ENCODE assay signal across 20 mouse cellular contexts in the genomic region with DNA sequence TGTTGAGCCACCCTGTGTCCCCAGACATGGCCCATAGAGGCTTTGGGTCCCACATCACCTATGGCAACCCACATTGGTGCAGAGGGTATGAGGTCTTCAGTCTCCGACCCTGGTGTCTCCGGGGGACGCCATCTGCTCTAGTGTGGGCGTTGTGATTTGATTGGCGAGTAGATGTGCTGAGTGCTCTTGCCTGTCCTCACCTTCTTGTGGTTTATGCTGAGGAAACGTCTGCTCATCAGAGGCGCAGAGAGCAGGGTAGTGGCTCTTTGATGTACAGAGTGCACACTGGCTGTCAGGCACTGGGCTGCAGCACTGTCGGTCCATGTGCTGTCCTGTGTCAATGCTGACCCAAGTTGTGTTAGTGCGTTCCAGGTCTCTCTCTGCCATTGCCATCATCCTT. TPM values are rescaled to one million over a fixed set of nuclear protein-coding genes. Genes with fewer than 3 reads are reported as not detected.
DNase-seq lines count a peak whose midpoint lies in the region; ATAC-seq and TF ChIP-seq lines count a peak whose summit lies in the region.
"Had no signal": no experiment of that assay in that cellular context is flagged by ENCODE, and none has a peak within 500 bp of the region (broad histone marks: within the 10 kb centered on the region; RNA-seq: fewer than 3 reads in every experiment).

No protein-coding gene starts in this region.

- H3K36me3 ChIP-seq in forebrain, embryonic 10.5 days (replicated peaks) = peaks cover 76% of the 10 kb centered on the region
- peaks cover 15% of the 10 kb centered on the region for H3K36me3 ChIP-seq in forebrain, embryonic 13.5 days (ENCODE audit: poor library complexity, severe bottlenecking)
- H3K36me3 ChIP-seq in kidney, embryonic 15.5 days = peaks cover 31% of the 10 kb centered on the region
- H3K36me3 ChIP-seq in kidney, adult 2 months (ENCODE audit: control insufficient read depth, insufficient read depth, low read length) = no peaks in the 10 kb centered on the region

- no peaks in the 10 kb centered on the region for H3K9me3 ChIP-seq in forebrain, embryonic 10.5 days
- no peaks in the 10 kb centered on the region for H3K9me3 ChIP-seq in forebrain, embryonic 13.5 days (replicated peaks)
- H3K9me3 ChIP-seq in kidney, embryonic 15.5 days (replicated peaks) = no peaks in the 10 kb centered on the region
- H3K9me3 ChIP-seq: forebrain, embryonic 12.5 days; intestine, embryonic 15.5 days; limb, embryonic 12.5 days; midbrain, embryonic 12.5 days; neural tube, embryonic 12.5 days; stomach, embryonic 15.5 days had no signal

- no peaks in the 10 kb centered on the region for H3K27me3 ChIP-seq in forebrain, embryonic 10.5 days (ENCODE audit: poor library complexity, severe bottlenecking)
- no peaks in the 10 kb centered on the region for H3K27me3 ChIP-seq in forebrain, embryonic 13.5 days
- H3K27me3 ChIP-seq in kidney, embryonic 15.5 days = no peaks in the 10 kb centered on the region
- no peaks in the 10 kb centered on the region for H3K27me3 ChIP-seq in kidney, adult 2 months (replicated peaks; ENCODE audit: control insufficient read depth, insufficient read depth, low read length)
- H3K27me3 ChIP-seq: forebrain, embryonic 12.5 days; intestine, embryonic 15.5 days; limb, embryonic 12.5 days; midbrain, embryonic 12.5 days; neural tube, embryonic 12.5 days; stomach, embryonic 15.5 days had no signal

- WGBS in forebrain, embryonic 10.5 days = 94% methylated on average over 9 of the region's 9 CpGs
- 89% methylated on average over 9 of the region's 9 CpGs for WGBS in forebrain, embryonic 13.5 days
- 77% methylated on average over 9 of the region's 9 CpGs for WGBS in kidney, embryonic 15.5 days
- WGBS in kidney, adult 2 months = 80% methylated on average over 9 of the region's 9 CpGs

- no peak overlapping the region for H3K27ac ChIP-seq in forebrain, embryonic 10.5 days
- H3K27ac ChIP-seq in forebrain, embryonic 13.5 days = no peak overlapping the region
- H3K27ac ChIP-seq in kidney, embryonic 15.5 days = peak overlapping the region; percentile 78
- H3K27ac ChIP-seq in kidney, adult 2 months (ENCODE audit: insufficient read depth, low read depth, low read length) = no peak overlapping the region
- H3K27ac ChIP-seq: forebrain, embryonic 12.5 days; limb, embryonic 12.5 days; midbrain, embryonic 12.5 days; neural tube, embryonic 12.5 days; stomach, embryonic 15.5 days had no signal

- peaks cover 29% of the 10 kb centered on the region for H3K4me1 ChIP-seq in forebrain, embryonic 10.5 days
- H3K4me1 ChIP-seq in forebrain, embryonic 13.5 days = peaks cover 25% of the 10 kb centered on the region
- peaks cover 63% of the 10 kb centered on the region for H3K4me1 ChIP-seq in kidney, embryonic 15.5 days
- H3K4me1 ChIP-seq in kidney, adult 2 months (ENCODE audit: control insufficient read depth, insufficient read depth, low read length) = peaks cover 8% of the 10 kb centered on the region; the same call in 1 of the 2 replicates

- H3K9ac ChIP-seq in forebrain, embryonic 13.5 days = no peak overlapping the region
- H3K9ac ChIP-seq in kidney, embryonic 15.5 days = no peak overlapping the region
- H3K9ac ChIP-seq: forebrain, embryonic 12.5 days; intestine, embryonic 15.5 days; limb, embryonic 12.5 days; midbrain, embryonic 12.5 days; neural tube, embryonic 12.5 days; stomach, embryonic 15.5 days had no signal

- no peak for ATAC-seq in forebrain, embryonic 13.5 days
- no peak for ATAC-seq in kidney, embryonic 15.5 days (replicated peaks; ENCODE audit: low FRiP score)
- ATAC-seq: intestine, embryonic 15.5 days had no signal

- H3K4me3 ChIP-seq in forebrain, embryonic 10.5 days = peak overlapping the region; percentile 6; the same call in 1 of the 2 replicates
- no peak overlapping the region for H3K4me3 ChIP-seq in forebrain, embryonic 13.5 days
- H3K4me3 ChIP-seq in kidney, embryonic 15.5 days (replicated peaks) = no peak overlapping the region
- no peak overlapping the region for H3K4me3 ChIP-seq in kidney, adult 2 months (ENCODE audit: insufficient read depth, low read depth, low read length)
- H3K4me3 ChIP-seq: forebrain, embryonic 12.5 days; intestine, embryonic 15.5 days; left cerebral cortex, adult 2 months; limb, embryonic 12.5 days; midbrain, embryonic 12.5 days; neural tube, embryonic 12.5 days; stomach, embryonic 15.5 days had no signal

- TF ChIP-seq POLR2A in kidney, adult 2 months (IDR thresholded peaks at IDR 0.05; ENCODE audit: low read depth, low read length) = no peak

- no peak for TF ChIP-seq CTCF in kidney, adult 2 months (conservative IDR thresholded peaks at IDR 0.05; ENCODE audit: insufficient read depth, insufficient read length, low read depth, low read length)

- no peak overlapping the region for H3K4me2 ChIP-seq in forebrain, embryonic 13.5 days
- H3K4me2 ChIP-seq in kidney, embryonic 15.5 days = no peak overlapping the region
- H3K4me2 ChIP-seq: forebrain, embryonic 12.5 days; intestine, embryonic 15.5 days; limb, embryonic 12.5 days; midbrain, embryonic 12.5 days; neural tube, embryonic 12.5 days; stomach, embryonic 15.5 days had no signal

- no peak for DNase-seq in forebrain, embryonic 10.5 days (ENCODE audit: extremely low spot score, low spot score)
- no peak for DNase-seq in kidney, adult 2 months
- peak; percentile 33 for DNase-seq in thymus, postnatal 0 days (ENCODE audit: low spot score)
- no peak for DNase-seq in thymus, postnatal 4 days
- DNase-seq in urinary bladder, adult 18-20 months (ENCODE audit: low spot score in 2 of 2) = no peak
- DNase-seq in cerebellum, adult 11-12 months = no peak
- DNase-seq: cerebellum, adult 8-10 months; kidney, postnatal 36 days; lung, postnatal 14 days; retina, postnatal 1 day; thymus, postnatal 25 days had no signal

RNA-seq across cellular contexts. Expression of a gene that starts 6.3 kb away (rescaled TPM):
- 123 and 133 TPM in 2 replicates for polyA plus RNA-seq in forebrain, embryonic 10.5 days (2016; fragmentation: Nextera tagmentation; extraction: Ambion mirVana)
- 55.0 and 73.2 TPM in 2 replicates for polyA plus RNA-seq in forebrain, embryonic 13.5 days (2015; fragmentation: Nextera tagmentation; extraction: Ambion mirVana)
- polyA plus RNA-seq in kidney, embryonic 15.5 days (2015; fragmentation: Nextera tagmentation; extraction: Ambion mirVana) = 156 and 183 TPM in 2 replicates
- polyA plus RNA-seq in kidney, adult 2 months (2012; rRNA removed) = 166 and 193 TPM in 2 replicates
- 153 and 160 TPM in 2 replicates for polyA plus RNA-seq in thymus, postnatal 0 days (2015; fragmentation: Nextera tagmentation; extraction: Ambion mirVana)

RNA-seq across cellular contexts. Expression of a gene that starts 23.1 kb away (rescaled TPM):
- 4.7 and 5.6 TPM in 2 replicates for polyA plus RNA-seq in forebrain, embryonic 10.5 days (2016; fragmentation: Nextera tagmentation; extraction: Ambion mirVana)
- polyA plus RNA-seq in forebrain, embryonic 13.5 days (2015; fragmentation: Nextera tagmentation; extraction: Ambion mirVana) = 4.0 and 4.4 TPM in 2 replicates
- 4.5 and 5.3 TPM in 2 replicates for polyA plus RNA-seq in kidney, embryonic 15.5 days (2015; fragmentation: Nextera tagmentation; extraction: Ambion mirVana)
- polyA plus RNA-seq in kidney, adult 2 months (2012; rRNA removed) = 0.91 and 1.6 TPM in 2 replicates
- 2.8 and 4.2 TPM in 2 replicates for polyA plus RNA-seq in thymus, postnatal 0 days (2015; fragmentation: Nextera tagmentation; extraction: Ambion mirVana)

RNA-seq across cellular contexts. Expression of a gene that starts 26.2 kb away (rescaled TPM):
- 10.7 and 11.9 TPM in 2 replicates for polyA plus RNA-seq in forebrain, embryonic 10.5 days (2016; fragmentation: Nextera tagmentation; extraction: Ambion mirVana)
- 4.8 and 6.7 TPM in 2 replicates for polyA plus RNA-seq in forebrain, embryonic 13.5 days (2015; fragmentation: Nextera tagmentation; extraction: Ambion mirVana)
- polyA plus RNA-seq in kidney, embryonic 15.5 days (2015; fragmentation: Nextera tagmentation; extraction: Ambion mirVana) = 7.0 and 8.6 TPM in 2 replicates
- polyA plus RNA-seq in kidney, adult 2 months (2012; rRNA removed) = 3.4 and 4.4 TPM in 2 replicates
- 6.9 and 10.2 TPM in 2 replicates for polyA plus RNA-seq in thymus, postnatal 0 days (2015; fragmentation: Nextera tagmentation; extraction: Ambion mirVana)

RNA-seq across cellular contexts. Expression of a gene that starts 26.3 kb away (rescaled TPM):
- 91.5 and 93.0 TPM in 2 replicates for polyA plus RNA-seq in forebrain, embryonic 10.5 days (2016; fragmentation: Nextera tagmentation; extraction: Ambion mirVana)
- 56.7 and 69.6 TPM in 2 replicates for polyA plus RNA-seq in forebrain, embryonic 13.5 days (2015; fragmentation: Nextera tagmentation; extraction: Ambion mirVana)
- 93.5 and 107 TPM in 2 replicates for polyA plus RNA-seq in kidney, embryonic 15.5 days (2015; fragmentation: Nextera tagmentation; extraction: Ambion mirVana)
- polyA plus RNA-seq in kidney, adult 2 months (2012; rRNA removed) = 96.0 and 98.2 TPM in 2 replicates
- polyA plus RNA-seq in thymus, postnatal 0 days (2015; fragmentation: Nextera tagmentation; extraction: Ambion mirVana) = 50.4 and 52.9 TPM in 2 replicates

RNA-seq across cellular contexts. Expression of a gene that starts 27.9 kb away (rescaled TPM):
- 71.6 and 78.1 TPM in 2 replicates for polyA plus RNA-seq in forebrain, embryonic 10.5 days (2016; fragmentation: Nextera tagmentation; extraction: Ambion mirVana)
- polyA plus RNA-seq in forebrain, embryonic 13.5 days (2015; fragmentation: Nextera tagmentation; extraction: Ambion mirVana) = 59.2 and 61.2 TPM in 2 replicates
- 78.6 and 83.2 TPM in 2 replicates for polyA plus RNA-seq in kidney, embryonic 15.5 days (2015; fragmentation: Nextera tagmentation; extraction: Ambion mirVana)
- polyA plus RNA-seq in kidney, adult 2 months (2012; rRNA removed) = 77.7 and 80.7 TPM in 2 replicates
- 31.6 and 31.9 TPM in 2 replicates for polyA plus RNA-seq in thymus, postnatal 0 days (2015; fragmentation: Nextera tagmentation; extraction: Ambion mirVana)
